Mouse (Mus musculus) heart, postnatal 36 days (tissue): ENCODE measurements at regions not wholly inside any gene's neighbourhood (a gene's known extent, or its start where the extent isn't known, plus 50 kb on each side); places are given as distances from the start of the nearest gene placed in this dataset.

ENCODE experiments used
- DNase-seq, 2 experiments: peaks; one replicate each; pipeline ENCODE4 v3.0.0; 2021 to 2022
- intact Hi-C: fragments of 180-260 bp; cut with DNase I; formaldehyde crosslinking; loops from one replicate; pipeline ENCODE4 v1.15.1; 2025

- no peak for DNase-seq
- intact Hi-C loops: no loop called here
Measured at GRCm38 (mm10) chr2:83396307-83396706, 247.9 kb upstream of the Zc3h15 start.

GRCm38 (mm10) chr2:83396820-83397609 is 247.2 kb upstream of the Zc3h15 start:
- no peak for DNase-seq
- intact Hi-C loops: no loop called here

- intact Hi-C loops: no loop called here
- peak in 1 of 2 experiments; percentile 7 for DNase-seq
Measured at GRCm38 (mm10) chr2:83442739-83443138, 201.5 kb upstream of the Zc3h15 start.

GRCm38 (mm10) chr2:83451378-83451777 is 192.9 kb upstream of the Zc3h15 start:
- intact Hi-C loops: no loop called here
- DNase-seq: no peak
